Mouse (Mus musculus) inflammation-experienced regulatory T-cells, adult 6 months (primary cell): Measurements from ENCODE around the gene Slc39a9. TPM values are rescaled to one million over a fixed set of nuclear protein-coding genes. Genes with fewer than 3 reads are reported as not detected.

Source experiments
- ATAC-seq: one replicate; pipeline ENCODE4 v1.8.0; 2017
- polyA plus RNA-seq, 3 experiments: library from polyadenylated mRNA; unstranded; fragments of 100-300 nt; shearing (Covaris generic); gene quantifications; one replicate each; pipeline ENCODE4 v1.2.1; 2017

Gene Slc39a9
- polyA plus RNA-seq: 10 to 100 TPM; 22.2 to 22.7 (median 22.5) TPM

DNA sequence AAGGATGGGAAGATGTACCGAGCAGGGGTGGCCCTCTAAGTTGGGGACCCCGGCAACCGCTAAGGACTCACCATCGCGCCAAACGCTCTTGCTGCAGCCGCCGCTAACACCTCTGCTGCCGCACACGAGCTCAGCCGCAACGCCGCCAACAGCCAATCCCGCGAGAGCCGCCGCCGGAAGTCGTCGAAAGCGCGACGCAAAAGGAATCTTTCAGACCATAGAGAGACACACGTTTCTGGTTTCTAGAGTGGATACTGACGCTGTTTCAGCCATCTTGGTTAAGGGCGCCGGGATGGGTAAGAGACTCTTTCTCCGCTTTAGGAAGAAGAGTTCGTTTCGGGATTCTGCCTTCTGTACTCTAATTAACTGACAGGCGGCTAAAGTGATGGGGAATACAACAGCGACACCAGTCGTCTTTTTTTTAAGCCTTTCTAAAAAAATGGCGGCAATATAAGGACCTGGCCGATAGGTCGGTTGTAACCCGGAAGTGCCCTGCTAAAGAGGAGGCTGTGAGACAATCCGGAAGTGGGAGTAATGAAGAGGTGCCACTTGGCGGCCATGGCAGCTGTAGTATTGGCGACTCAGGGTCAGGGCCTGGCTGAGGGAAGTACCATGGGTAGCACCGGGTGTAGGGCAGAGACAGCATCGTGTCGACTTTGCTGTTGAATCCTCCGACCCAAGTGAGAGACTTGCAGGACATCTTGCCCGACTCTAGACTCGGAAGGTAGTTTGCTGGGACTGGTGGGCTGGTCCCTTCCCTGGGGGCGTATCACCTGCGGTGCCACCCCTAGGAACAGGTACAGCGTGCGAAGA, at the start of gene Slc39a9, which contains the start of gene Erh:
Gene Slc39a9, plus strand, starts transcription at position 191 of the 813 bp plus-strand sequence.
Gene Erh, minus strand, starts transcription at position 649 of the 813 bp plus-strand sequence.
- ATAC-seq: peak; percentile 93

DNA sequence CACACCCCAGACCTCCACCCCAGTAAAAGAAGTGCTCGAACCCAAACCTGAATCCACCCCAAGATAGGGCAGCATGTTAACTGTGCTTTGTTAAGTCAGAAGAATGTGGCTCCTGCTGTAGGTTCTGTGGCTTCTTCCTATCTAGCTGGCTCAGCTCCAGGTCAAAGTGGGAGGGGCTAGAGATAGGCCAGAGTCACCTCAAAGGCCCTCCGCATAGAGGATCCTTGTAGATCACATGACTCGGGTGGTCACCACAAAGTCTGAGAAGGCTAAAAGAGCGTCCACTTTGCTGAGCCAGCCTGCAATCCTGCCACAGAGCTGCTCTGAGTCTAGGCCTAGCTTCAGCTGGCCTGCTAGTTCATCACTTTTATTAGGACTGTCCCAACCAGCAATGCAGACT, 49.5 kb upstream of the Slc39a9 start:
- no peak for ATAC-seq

DNA sequence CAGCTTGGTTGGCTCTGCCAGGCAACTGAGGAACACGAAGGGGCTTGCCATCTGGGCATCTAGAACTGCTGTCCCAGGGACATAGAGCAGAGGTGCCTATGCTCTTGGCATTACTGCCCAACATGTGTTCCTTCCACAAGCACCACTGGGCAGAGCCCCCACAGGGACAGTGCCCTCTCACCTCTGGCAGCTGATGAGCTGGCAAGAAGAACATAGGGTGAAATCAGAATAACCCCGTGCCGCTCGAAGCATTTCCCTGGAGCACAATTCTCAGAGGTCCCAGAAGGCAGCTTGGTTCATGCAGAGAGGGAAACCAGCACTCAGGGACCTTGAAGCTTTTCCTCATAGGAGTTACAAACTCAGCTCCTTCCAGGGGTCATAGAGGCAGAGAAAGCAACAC, 48.9 kb upstream of the Slc39a9 start:
- ATAC-seq: no peak

DNA sequence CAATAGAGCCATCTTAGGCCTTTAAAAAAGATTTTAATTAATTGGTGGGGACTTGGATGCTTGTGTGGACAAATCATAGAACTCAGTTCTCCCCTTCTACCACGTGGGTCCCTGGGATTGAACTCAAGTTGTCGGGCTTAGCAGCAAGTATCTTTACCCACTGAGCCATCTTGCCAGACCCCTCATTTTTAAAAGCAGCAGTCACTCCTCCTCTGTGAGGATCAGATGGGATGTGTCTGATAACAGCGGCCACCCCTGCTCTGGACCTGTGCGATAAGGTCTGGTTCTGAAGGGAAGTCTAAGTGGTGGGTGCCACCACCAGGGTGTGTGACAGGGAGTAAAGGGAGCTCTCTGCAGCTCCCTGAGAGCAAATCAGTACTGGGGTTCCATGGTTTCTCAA, 48.1 kb upstream of the Slc39a9 start:
- no peak for ATAC-seq

DNA sequence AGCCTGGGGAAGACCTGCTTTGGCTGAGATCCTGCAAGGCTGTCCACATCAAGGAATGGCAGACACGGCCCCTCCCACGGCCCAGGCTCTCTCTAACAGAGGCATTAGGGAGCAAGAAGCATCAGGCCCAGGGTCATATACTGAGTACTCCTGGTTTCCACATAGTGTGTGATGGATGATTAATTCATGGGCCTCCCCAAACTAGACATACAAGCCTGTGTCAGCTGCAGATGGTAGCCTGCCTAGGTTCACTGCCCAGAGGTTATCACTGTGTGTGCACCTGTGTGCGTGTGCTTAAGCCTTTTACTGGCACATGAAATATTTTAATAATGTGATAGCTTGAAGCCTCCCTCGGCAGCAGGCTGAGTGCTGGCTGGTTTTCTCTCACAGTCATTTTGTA, 47.7 kb upstream of the Slc39a9 start:
- no peak for ATAC-seq

DNA sequence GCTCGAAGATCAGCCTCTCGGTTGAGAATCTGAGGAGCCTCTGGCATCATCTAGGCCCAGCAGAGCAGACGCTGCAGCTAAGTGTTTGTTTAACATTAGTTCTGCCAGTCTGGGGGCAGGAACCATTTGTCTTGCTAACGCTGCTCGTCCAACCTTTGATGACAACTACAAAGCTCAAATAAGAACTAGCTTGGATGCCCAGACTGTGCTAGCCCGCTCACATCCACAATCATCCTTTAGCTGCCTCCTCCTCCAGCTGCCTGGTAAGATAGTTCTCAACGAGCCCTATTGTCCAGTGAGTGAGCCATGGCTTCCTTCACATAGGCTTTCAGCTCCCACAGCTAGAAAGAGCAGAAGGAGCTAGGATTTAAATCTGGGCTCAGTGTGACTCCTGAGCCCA, 45.4 kb upstream of the Slc39a9 start:
- no peak for ATAC-seq

DNA sequence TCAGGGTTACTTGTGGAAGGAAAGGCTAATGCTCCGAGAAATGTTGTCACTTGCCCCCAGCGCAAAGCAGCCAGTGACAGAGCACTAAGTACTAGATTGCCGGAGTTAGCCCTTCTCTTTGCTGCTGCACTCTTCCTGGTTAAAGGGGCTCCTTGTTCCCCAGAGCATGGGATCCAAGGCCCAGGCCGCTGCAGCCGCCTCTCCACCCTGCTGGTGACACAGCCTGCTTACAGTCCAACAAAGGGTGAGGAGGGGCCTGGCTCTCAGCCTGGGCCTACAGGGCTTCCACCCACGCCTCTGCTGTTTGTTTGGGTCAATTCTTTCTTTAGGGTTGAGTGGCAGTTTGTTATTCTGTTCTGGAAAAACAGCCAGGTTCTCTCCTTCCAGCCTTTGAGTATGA, 44.9 kb upstream of the Slc39a9 start:
- ATAC-seq: no peak

DNA sequence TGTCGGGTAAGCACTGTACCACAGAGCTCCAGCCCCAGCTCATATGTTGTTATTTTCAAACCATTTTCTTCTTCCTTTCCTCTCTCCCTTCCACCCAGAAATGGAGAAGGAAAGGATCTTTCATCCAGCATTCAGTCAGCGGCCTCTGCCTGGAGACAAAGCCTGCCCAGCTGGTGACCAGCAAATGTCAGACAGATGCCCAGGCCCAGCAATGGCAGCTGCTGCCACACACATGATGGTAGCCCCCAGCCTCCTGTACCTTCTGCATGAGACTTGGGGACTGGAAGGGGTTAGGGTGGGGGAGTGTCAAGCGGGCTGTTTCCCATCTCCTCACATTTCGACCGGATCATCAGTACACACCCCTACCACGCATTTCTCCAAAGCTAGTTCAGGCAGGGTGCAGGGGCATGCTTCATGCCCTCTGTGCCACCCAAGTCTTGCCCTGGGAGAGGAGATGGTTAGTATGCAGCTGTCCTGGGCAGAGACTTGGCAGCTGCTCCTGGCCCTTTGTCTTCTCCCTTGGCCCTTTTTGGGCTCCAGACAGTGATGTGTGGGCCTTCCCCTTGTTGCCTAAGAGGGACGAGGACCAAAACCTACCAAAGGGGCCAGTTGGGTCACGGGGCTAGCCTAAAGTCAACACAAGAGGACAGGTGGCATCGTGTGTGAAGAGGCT, 42.0 kb upstream of the Slc39a9 start:
- no peak for ATAC-seq

DNA sequence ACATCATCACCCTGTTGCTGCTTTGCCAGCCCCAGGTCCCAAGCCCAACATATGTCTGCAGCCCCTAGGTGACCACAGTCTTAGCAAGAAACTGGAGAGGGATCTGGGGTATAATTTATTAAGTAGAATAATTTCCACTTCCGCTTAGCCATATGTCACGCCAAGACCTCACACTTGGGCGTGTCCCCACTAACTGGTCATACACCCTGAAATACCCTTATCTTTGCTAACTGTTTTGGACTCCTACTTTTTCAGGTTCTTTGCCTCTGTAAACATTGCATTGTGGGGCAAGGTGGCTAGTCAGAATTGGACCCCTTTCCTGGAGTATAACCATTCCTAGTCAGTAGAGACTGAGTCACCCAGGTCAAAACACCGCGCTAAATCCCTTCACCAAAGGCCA, 41.3 kb upstream of the Slc39a9 start:
- ATAC-seq: no peak

DNA sequence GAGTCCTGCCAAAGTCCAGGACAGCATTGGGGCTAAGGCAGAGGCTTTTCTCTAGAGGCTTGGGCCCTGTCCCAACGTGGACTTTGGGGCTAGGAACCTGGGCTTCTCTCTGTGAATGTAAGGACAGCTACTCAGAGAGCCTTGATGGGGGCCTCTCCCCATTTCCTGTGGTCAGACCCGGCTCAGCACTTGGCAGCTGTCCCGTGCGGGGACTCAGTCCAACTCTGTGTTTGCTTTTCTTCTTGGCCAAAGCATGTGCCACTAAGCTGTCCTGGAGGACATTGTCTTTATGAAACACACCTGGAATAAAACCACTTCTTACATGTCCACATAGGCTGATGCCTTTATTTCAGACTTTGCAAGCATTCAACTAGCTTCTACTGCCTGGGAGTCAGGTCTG, 40.1 kb upstream of the Slc39a9 start:
- ATAC-seq: no peak

DNA sequence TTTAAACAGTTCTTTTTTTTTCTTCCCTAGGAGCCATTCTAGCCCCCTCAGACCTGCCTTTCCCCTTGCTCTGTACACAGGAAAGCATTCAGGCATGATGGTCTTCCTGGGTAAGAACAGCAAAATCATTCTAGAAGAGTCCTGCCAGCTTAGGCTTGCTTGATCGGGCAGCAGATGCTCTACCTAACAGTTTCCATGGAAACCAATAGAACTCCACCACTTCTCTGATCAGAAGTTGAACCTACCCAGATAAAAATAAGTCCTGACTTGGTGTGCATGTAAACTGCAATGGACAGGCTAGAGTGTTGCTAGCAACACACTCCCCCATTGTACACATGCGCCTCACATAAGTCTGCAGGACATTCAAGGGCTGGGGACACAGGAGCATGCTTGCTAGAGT, 39.5 kb upstream of the Slc39a9 start:
- no peak for ATAC-seq

DNA sequence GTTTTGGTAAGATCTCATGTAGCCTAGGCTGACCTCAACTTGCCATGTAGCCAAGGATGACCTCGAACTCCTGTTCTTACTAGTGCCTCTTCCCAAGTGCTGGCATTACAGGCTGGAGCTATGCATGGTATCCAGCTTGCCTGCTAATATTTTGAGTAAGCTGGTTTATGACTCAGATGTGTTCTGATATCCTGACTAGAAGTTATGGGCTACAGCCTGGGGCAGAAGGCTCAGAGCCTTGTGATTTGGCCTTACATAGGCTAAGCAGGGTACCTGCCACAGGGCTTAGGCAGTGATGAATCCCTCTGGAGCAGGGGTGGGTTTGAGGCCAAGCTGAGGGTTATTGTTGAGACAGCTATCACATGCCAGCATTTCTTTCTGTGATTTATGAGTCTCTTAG, 35.1 kb upstream of the Slc39a9 start:
- no peak for ATAC-seq

DNA sequence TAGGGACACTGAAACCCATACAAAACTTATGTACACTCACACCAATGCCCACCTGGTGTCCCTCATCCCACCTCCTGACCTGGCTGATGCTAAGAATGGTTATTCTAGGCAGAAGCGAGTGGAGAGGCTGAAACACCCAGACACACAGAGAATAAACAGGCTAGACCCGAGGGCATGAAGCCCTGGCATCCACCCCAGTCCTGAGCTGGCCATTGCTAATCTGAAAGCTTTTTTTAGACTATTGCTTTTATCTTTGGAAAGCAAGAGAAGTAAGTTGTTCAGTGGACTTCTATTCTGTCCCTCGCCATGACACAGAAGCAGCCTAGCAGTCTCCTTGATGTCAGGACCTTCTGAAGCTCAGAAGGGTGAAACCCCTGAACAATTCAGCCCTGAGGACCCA, 33.8 kb upstream of the Slc39a9 start:
- no peak for ATAC-seq

DNA sequence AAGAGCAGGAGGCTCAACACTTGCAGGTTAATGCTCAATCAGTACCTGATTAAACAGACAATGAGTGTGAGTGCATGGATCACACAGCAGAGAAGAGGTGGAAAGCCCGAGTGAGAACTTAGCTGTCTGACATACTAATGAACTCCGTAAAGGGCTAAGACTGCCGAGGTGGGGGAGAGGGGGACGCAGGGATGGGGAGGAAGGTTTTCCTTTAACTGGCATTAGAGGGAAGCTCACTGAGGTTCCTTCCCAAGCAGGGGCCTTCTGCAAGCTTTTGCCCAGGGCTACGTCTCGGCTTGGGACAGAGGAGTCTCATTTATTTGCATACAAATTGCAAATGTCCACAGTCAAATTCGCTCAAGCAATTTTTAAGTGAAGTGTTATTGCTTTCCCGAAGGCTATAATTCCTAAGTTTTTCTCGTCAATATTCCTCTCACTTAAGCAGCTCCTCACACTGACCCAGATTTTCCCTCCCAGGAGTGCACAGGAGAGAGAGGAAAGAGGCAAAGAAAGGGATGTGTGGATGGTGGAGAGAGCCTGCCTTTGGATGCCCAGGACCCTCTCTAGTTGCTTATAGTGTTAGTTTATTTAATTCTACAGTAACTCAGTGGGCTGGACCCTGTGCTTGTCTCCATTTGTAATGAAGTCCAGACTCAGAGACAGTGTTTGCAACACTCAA, 31.4 kb upstream of the Slc39a9 start:
- ATAC-seq: no peak

DNA sequence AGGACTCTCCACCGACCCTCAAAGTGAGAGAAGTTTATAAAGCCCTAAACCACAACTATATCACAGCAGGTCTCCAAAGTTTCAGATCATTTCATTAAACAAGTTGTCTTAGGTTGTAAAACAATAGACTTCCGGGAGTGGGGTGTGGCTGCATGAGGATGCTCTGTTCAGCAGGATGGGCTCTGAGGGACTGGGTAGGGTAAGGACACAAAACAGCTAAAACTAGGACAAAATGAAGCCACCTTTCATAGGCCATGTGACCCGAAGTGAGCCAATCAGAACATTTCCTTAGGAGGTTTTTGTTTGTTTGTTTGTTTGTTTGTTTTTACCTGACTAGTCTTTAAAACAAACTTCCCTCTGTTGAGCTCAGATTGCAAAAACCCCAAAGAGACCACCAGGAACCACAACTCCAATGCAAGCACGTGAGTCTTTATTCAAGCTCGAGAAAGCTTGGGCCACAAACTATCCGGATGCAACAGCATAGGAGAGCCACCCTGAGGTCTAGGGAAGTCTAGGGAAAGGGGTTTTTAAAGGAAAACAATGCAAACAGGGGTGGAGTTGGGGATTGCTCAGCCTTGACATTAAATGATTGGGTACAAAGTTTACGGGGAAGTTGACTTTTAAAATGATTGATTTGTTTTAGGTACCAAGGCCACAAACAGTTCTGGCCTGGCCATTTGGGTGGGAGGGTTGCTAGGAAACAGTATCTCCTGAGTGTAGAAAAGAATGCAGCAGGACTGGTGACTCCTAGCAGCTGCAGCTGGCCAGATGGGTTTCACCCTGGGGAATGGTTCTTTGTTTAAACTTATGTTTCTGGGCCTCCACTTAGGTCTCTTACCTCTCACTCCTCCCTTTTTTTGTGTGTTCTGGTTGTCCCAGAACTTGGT, 28.1 kb upstream of the Slc39a9 start:
- no peak for ATAC-seq

DNA sequence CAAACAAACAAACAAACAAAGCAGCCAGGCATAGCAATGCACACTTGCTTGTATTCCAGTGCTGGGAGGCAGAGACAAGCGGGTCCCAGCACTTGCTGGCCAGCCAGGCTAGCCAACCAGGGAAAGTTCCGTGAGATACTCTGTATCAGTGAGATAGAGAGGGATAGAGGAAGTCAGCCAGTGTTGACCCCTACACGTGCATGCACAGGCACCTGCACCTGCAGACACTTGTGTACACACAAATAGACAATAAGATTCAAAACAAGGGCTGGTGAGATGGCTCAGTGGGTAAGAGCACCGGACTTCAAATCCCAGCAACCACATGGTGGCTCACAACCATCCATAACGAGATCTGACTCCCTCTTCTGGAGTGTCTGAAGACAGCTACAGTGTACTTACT, 23.2 kb upstream of the Slc39a9 start:
- no peak for ATAC-seq

DNA sequence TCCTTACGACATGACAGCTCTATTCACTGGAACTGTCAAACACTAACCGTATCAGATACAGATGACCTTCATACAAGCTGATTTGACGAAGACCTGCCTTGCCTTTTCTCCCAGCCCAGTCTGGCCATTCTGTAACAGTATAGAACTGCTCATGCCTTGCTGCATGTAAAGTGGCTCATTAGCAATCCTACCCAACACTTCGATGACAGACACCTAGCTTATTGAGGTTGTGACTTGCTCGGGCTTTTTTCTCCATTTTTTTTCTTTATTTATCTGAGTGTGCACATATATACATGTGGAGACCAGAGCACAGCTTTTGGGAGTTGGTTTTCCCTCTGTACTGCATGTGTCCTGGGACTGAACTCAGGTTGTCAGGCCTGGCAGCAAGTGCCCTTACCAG, 11.9 kb upstream of the Slc39a9 start:
- no peak for ATAC-seq

DNA sequence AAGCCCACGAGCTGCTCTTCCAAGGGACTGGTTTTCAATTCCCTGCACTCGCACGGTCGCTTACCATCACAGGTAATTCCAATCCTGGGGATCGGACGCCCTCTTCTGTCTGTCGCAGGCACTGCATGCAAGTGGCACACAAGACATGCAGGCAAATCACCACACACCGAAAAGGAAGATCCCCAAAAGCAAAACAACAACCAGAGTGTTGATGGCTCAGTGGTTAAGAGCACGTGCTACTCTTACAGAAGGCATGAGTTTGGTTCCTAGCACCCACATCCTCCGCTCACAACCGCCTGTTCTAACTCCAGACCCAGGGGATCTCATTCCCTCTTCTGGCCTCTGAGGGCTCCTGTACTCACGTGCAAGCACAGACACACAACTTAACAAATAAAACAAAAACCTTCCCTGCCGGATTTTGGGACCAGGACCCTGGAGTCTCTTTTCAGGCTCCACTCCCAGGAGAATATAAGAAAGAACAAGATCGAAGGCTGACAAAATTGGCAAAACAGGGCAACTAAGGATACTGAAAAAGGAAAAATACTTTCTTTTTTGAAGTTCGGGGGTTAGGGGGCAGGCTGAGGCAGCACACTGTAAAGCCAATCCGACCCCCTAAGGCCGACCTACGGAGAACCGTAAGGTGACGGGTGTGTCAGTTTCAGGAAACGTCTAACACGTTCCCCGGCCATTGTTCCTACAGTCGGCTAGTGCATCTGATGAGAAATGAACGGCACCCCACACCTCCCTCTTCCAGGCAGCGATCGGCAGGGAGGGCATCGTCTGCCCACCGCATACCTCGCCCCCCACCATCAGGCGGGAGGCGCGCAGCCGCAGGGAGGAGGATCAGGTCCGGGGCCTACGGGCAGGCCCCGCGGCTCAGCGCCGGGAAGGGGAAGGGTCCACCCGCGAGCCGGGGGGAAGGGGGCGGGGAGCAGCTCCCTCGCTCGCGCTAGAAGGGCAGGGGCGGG, 674 bp upstream of the Slc39a9 start:
- ATAC-seq: peak; percentile 26

DNA sequence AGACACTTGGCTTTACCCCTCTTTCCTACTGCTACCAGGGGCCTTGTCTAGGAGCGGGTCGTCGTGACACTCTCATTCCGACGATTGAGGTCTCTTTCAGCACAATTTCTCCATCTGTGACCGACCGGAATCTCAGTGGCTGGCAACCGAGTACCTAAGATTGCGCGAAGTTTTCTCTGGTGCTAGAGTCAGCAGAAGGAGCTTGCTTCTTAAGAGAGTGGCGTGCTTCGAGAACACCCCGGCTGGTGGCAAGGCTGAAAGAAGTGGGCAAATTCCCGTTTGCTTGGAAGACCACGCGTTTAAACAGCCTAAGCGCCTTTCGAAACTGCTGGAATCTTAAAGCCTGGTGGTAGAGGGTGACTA, 804 bp downstream of the Slc39a9 start:
- ATAC-seq: no peak

DNA sequence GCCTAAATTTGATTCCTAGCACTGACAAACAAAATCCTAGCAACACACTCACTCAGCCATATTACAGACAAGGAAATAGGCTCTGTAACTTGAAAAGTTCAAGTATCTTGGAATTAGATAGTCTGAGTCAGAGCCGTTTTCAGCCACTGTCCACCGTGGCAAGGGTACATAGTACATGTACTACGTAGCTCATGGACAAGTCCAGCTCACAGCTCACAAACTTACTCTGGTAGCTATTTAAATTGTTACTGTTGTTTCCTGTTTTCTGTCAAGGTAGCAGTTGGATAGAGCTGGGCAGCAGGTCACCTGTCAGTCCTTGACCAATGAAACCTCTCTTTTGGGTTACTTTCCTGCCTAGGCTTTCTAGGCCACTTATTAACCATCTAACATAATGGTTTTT, 2.7 kb downstream of the Slc39a9 start:
- no peak for ATAC-seq

DNA sequence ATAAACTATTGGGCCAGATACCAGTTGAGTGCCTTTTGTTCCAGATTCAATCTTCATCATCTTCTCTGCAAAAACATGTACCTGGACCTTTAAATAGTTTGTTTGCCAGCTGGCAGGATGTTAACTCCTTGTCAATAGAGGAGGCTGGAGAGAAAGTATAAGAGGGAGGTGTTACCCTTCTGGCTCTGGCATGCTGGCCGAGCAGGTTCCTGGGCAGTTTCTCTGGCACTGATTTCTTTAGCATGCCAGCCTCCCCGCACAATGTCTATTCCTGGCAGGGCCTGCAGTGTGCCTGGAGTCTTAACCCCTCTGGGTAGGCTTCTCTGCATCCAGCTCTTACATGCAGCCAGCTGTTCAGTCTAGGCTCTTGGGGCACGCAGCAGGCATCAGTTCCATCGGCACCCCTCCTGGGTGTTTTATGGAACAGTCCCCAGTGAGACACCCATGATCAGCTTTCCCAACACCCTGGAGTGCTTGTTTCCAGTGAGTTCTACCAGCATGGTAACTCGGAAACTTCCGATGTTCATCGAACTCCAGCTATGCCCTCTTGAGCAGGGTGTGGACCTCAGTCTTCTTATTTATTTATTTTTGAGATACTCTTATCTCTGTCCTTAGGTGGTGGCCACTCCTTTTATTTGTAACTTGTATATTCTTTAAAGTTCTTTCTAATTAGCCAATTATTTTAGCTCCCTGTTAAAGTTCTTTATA, 10.4 kb downstream of the Slc39a9 start:
- ATAC-seq: no peak
